Mouse (Mus musculus): ENCODE measurements around the gene Taf12. TPM values are rescaled to one million over a fixed set of nuclear protein-coding genes. Genes with fewer than 3 reads are reported as not detected.

The Taf12 gene
- polyA plus RNA-seq, 1 experiment: 26.6 TPM

GRCm38 (mm10) chr4:132291056-132291455 is 16.9 kb downstream of the Taf12 start:
- H3K4me3 ChIP-seq: no peak overlapping the region
- no peaks in the 10 kb centered on the region for H3K27me3 ChIP-seq (ENCODE audit: control insufficient read depth, insufficient read depth, insufficient read length)
- peaks cover 8% of the 10 kb centered on the region for H3K36me3 ChIP-seq (ENCODE audit: control insufficient read depth, insufficient read depth)
- no peak for TF ChIP-seq MAX (IDR thresholded peaks at IDR 0.05; ENCODE audit: low read depth)
- no peak for TF ChIP-seq TCF3 (IDR thresholded peaks at IDR 0.05; ENCODE audit: insufficient read length, low read depth)
- no peak for TF ChIP-seq SRF (IDR thresholded peaks at IDR 0.05; ENCODE audit: control insufficient read depth, insufficient read length, low read depth)
- TF ChIP-seq POLR2A (IDR thresholded peaks at IDR 0.05; ENCODE audit: insufficient read length, low read depth): no peak
- no peak for TF ChIP-seq MYOG (IDR thresholded peaks at IDR 0.05; ENCODE audit: control insufficient read depth in 1 of 3, insufficient read depth in 1 of 3, insufficient read length in 2 of 3, low read depth in 2 of 3)
- no peak for TF ChIP-seq MYOD1 (IDR thresholded peaks at IDR 0.05; ENCODE audit: control insufficient read depth in 1 of 3, insufficient read length in 2 of 3, low read depth in 2 of 3)
- TF ChIP-seq USF1 (IDR thresholded peaks at IDR 0.05; ENCODE audit: low read depth): no peak
- TF ChIP-seq REST (IDR thresholded peaks at IDR 0.05; ENCODE audit: insufficient read depth, insufficient read length): no peak
- TF ChIP-seq TCF12 (IDR thresholded peaks at IDR 0.05; ENCODE audit: insufficient read depth, poor library complexity, severe bottlenecking): no peak
- no peak for TF ChIP-seq E2F4 (IDR thresholded peaks at IDR 0.05; ENCODE audit: insufficient read depth)
- no peak for TF ChIP-seq CEBPB (IDR thresholded peaks at IDR 0.05; ENCODE audit: insufficient read depth, poor library complexity, severe bottlenecking)
- TF ChIP-seq POLR2AphosphoS2 (IDR thresholded peaks at IDR 0.05; ENCODE audit: insufficient read length, low read depth): no peak
- H3ac ChIP-seq (ENCODE audit: control insufficient read depth, insufficient read length): no peak overlapping the region
- H3K4me2 ChIP-seq (ENCODE audit: low read depth): no peak overlapping the region
- no peaks in the 10 kb centered on the region for H3K79me2 ChIP-seq (ENCODE audit: control insufficient read depth, insufficient read depth)

- no peak overlapping the region for H3K4me2 ChIP-seq (ENCODE audit: low read depth)
- H3K36me3 ChIP-seq (ENCODE audit: control insufficient read depth, insufficient read depth): peaks cover 8% of the 10 kb centered on the region
- H3ac ChIP-seq (ENCODE audit: control insufficient read depth, insufficient read length): no peak overlapping the region
- no peaks in the 10 kb centered on the region for H3K79me2 ChIP-seq (ENCODE audit: control insufficient read depth, insufficient read depth)
- TF ChIP-seq REST (IDR thresholded peaks at IDR 0.05; ENCODE audit: insufficient read depth, insufficient read length): no peak
- no peak for TF ChIP-seq MYOD1 (IDR thresholded peaks at IDR 0.05; ENCODE audit: control insufficient read depth in 1 of 3, insufficient read length in 2 of 3, low read depth in 2 of 3)
- TF ChIP-seq MYOG (IDR thresholded peaks at IDR 0.05; ENCODE audit: control insufficient read depth in 1 of 3, insufficient read depth in 1 of 3, insufficient read length in 2 of 3, low read depth in 2 of 3): no peak
- no peak for TF ChIP-seq TCF3 (IDR thresholded peaks at IDR 0.05; ENCODE audit: insufficient read length, low read depth)
- TF ChIP-seq TCF12 (IDR thresholded peaks at IDR 0.05; ENCODE audit: insufficient read depth, poor library complexity, severe bottlenecking): no peak
- TF ChIP-seq CEBPB (IDR thresholded peaks at IDR 0.05; ENCODE audit: insufficient read depth, poor library complexity, severe bottlenecking): no peak
- TF ChIP-seq MAX (IDR thresholded peaks at IDR 0.05; ENCODE audit: low read depth): no peak
- no peaks in the 10 kb centered on the region for H3K27me3 ChIP-seq (ENCODE audit: control insufficient read depth, insufficient read depth, insufficient read length)
- H3K4me3 ChIP-seq: no peak overlapping the region
Measured at GRCm38 (mm10) chr4:132291624-132292335, 17.6 kb downstream of the Taf12 start.

DNA sequence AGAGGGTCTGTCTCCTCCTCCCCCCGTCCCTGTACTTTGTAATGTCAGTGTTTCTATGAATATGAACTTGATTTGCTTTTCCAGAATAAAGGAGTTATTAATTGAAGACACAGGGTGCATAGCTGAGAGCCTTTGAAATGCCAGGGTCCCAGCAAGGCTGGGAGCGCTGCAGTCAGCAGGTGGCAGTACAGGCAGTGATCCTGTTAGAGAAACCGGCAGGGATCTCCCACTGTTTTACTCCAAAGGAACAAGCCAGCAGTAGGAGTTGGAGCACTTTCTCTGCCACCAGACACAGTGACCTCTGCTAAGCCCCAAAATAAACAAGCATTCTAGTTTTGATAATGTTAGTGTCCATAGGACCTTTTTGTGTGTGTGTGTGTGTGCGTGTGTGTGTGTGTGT is 18.8 kb downstream of the Taf12 start:
- Histone ChIP-seq H3K27me3 (ENCODE audit: control insufficient read depth, insufficient read depth, insufficient read length) (no peaks in the 10 kb centered on the region), H3K79me2 (ENCODE audit: control insufficient read depth, insufficient read depth) (no peaks in the 10 kb centered on the region), H3K36me3 (ENCODE audit: control insufficient read depth, insufficient read depth) (peaks cover 8% of the 10 kb centered on the region), H3K4me3 (no peak overlapping the region), H3ac (ENCODE audit: control insufficient read depth, insufficient read length) (no peak overlapping the region), H3K4me2 (ENCODE audit: low read depth) (no peak overlapping the region)
- no peak for TF ChIP-seq USF1 (IDR thresholded peaks at IDR 0.05; ENCODE audit: low read depth)
- no peak for TF ChIP-seq E2F4 (IDR thresholded peaks at IDR 0.05; ENCODE audit: insufficient read depth)
- TF ChIP-seq TCF3 (IDR thresholded peaks at IDR 0.05; ENCODE audit: insufficient read length, low read depth): no peak
- no peak for TF ChIP-seq SRF (IDR thresholded peaks at IDR 0.05; ENCODE audit: control insufficient read depth, insufficient read length, low read depth)
- no peak for TF ChIP-seq MAX (IDR thresholded peaks at IDR 0.05; ENCODE audit: low read depth)
- TF ChIP-seq POLR2A (IDR thresholded peaks at IDR 0.05; ENCODE audit: insufficient read length, low read depth): no peak
- TF ChIP-seq CEBPB (IDR thresholded peaks at IDR 0.05; ENCODE audit: insufficient read depth, poor library complexity, severe bottlenecking): no peak
- no peak for TF ChIP-seq MYOG (IDR thresholded peaks at IDR 0.05; ENCODE audit: control insufficient read depth in 1 of 3, insufficient read depth in 1 of 3, insufficient read length in 2 of 3, low read depth in 2 of 3)
- no peak for TF ChIP-seq POLR2AphosphoS2 (IDR thresholded peaks at IDR 0.05; ENCODE audit: insufficient read length, low read depth)
- TF ChIP-seq MYOD1 (IDR thresholded peaks at IDR 0.05; ENCODE audit: control insufficient read depth in 1 of 3, insufficient read length in 2 of 3, low read depth in 2 of 3): no peak
- no peak for TF ChIP-seq TCF12 (IDR thresholded peaks at IDR 0.05; ENCODE audit: insufficient read depth, poor library complexity, severe bottlenecking)
- no peak for TF ChIP-seq REST (IDR thresholded peaks at IDR 0.05; ENCODE audit: insufficient read depth, insufficient read length)

DNA sequence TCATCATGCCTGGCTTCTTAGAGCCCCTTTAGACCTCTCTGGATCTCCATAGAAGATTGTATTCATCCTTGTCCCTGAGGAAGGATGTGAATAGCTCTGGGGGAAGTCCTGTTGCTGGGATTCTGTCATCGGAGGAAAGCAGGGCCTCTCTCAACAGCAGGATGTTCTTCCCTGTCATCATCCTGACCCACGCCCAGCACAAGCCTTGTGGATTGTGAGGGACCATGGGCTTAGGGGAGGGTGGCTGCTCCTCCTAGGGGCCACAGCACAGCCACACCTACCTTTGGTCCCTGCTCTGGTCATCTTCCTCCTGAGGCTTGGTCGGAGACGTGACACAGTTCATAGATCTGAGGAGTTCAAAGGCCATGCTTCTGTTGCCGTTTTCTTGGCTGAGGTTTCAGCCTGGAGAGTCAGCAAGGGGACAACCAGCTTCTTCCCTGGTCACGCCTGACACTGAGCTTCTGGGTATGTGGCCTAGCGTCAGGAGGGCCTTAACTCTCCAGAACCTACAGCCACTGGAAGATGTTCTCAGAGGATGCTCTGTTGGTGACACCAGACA is 19.6 kb downstream of the Taf12 start:
- Histone ChIP-seq H3K4me2 (ENCODE audit: low read depth) (no peak overlapping the region), H3K36me3 (ENCODE audit: control insufficient read depth, insufficient read depth) (peaks cover 8% of the 10 kb centered on the region), H3K27me3 (ENCODE audit: control insufficient read depth, insufficient read depth, insufficient read length) (no peaks in the 10 kb centered on the region), H3K4me3 (no peak overlapping the region), H3K79me2 (ENCODE audit: control insufficient read depth, insufficient read depth) (no peaks in the 10 kb centered on the region), H3ac (ENCODE audit: control insufficient read depth, insufficient read length) (no peak overlapping the region)
- TF ChIP-seq TCF12 (IDR thresholded peaks at IDR 0.05; ENCODE audit: insufficient read depth, poor library complexity, severe bottlenecking): no peak
- no peak for TF ChIP-seq MAX (IDR thresholded peaks at IDR 0.05; ENCODE audit: low read depth)
- no peak for TF ChIP-seq MYOG (IDR thresholded peaks at IDR 0.05; ENCODE audit: control insufficient read depth in 1 of 3, insufficient read depth in 1 of 3, insufficient read length in 2 of 3, low read depth in 2 of 3)
- TF ChIP-seq USF1 (IDR thresholded peaks at IDR 0.05; ENCODE audit: low read depth): no peak
- TF ChIP-seq POLR2A (IDR thresholded peaks at IDR 0.05; ENCODE audit: insufficient read length, low read depth): no peak
- no peak for TF ChIP-seq REST (IDR thresholded peaks at IDR 0.05; ENCODE audit: insufficient read depth, insufficient read length)

Data from myocyte (in vitro differentiated cells).